Mouse (Mus musculus): ENCODE data around the gene Ddc. TPM values are rescaled to one million over a fixed set of nuclear protein-coding genes. Genes with fewer than 3 reads are reported as not detected.
A peak's percentile ranks its signal among the peaks of the same experiment; 100 is the strongest.

The Ddc gene
- polyA plus RNA-seq, 1 experiment from 2014 or later, result 6.2 TPM

DNA sequence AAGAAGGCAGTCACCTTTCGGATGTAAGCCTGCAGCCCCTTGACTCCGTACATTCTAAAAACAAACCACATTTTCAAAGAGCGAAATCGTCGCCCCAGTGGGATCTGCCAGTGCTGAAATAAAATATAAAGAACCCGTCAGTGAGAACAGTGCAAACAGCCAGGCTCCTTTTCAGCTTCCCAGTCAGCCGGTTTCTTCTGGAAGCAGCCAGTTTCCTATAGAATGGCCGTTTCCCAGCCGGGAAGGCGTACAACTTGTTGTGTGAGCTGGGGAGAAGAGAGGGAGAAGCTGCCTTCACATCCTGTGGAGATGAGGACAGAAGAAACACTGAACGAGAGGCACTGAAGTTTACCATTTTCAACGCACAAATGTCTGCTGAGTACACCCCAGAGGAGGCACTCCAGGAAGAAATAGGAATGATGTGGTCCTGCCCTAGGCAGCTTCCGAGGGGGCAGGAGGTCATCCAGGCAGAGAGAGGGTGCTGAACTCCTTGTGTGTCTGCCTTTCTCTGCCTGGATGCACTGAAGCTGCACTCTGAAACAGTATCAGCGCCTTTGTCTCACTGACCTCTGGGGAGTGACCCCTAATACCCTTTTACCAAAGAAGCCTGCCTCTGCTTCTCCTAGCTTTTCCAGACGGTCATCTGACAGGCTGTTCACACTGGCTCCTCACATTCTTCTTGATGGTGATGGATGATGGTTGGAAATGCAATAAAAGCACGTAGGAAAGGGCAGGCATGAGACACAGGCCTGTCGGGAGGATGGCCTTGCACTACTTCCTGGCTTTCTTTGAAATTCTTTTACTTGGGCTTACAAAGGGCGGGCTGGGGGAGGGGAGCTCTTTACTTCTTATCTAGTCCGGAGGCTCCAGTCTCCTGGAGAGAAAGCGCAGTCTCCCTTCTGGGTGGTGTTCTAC lies 75.5 kb downstream of the Ddc start:
- DNase-seq (ENCODE audit: low spot score), result peak; percentile 65
- Histone ChIP-seq H3K4me1 (peaks cover 69% of the 10 kb centered on the region), H3K27me3 (ENCODE audit: low read depth, poor library complexity, severe bottlenecking) (no peaks in the 10 kb centered on the region), H3K9me3 (replicated peaks) (no peaks in the 10 kb centered on the region), H3K36me3 (no peaks in the 10 kb centered on the region), H3K27ac (peak overlapping the region; percentile 96), H3K4me3 (peak overlapping the region; percentile 26; the same call in 1 of the 2 replicates)
- WGBS, result 3% methylated on average over 20 of the region's 20 CpGs

DNA sequence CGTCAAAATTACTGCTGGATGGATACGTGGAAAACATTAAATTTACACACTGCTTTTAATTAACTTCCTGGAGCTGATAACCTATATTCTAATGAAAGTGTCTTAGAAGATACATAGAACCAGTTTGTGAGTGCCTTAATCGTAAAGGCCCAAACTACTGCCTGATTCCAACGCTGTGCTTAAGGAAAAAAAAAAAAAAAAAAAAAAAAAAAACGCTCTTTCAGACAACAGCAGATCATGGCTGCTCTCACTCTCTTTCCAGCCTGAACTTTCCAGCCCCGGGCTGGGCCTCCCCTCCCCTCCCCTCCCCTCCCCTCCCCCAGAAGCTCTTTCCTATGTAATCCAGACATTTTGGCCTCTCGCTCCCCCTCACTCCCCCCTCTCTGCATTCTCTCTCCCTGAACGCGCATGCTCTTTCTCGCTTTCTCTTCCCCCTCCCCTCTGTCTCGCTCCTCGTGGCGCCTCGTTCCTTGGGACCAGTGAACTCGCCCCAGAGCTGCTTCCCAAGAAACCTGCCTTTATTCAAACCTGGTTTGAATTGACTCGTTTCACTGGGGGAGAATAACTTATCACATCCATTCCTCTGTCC lies 76.5 kb downstream of the Ddc start:
- Histone ChIP-seq H3K9me3 (replicated peaks) (no peaks in the 10 kb centered on the region), H3K27me3 (ENCODE audit: low read depth, poor library complexity, severe bottlenecking) (no peaks in the 10 kb centered on the region), H3K27ac (peak overlapping the region; percentile 96), H3K4me3 (no peak overlapping the region), H3K4me1 (peaks cover 59% of the 10 kb centered on the region), H3K36me3 (no peaks in the 10 kb centered on the region)
- DNase-seq (ENCODE audit: low spot score), result peak; percentile 89
- WGBS, result 4% methylated on average over 15 of the region's 16 CpGs

DNA sequence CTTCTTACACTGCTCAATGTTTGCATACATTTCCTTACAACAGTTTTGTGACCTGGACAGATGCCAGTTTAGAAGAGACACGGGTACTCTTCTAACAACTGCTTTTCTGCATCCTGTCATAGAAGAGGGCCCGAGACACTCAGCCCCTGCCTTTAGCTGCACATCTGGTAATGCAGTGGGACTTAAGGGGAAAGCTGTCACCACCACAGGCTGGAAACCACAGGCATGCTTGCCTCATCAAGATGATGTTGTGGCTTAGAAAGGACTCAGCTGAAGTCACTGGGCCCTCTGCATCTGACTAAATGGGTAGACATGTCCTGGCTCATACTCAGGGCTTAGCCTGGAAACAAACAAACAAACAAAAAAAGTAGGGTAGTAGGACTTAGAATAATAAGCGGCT lies 77.2 kb downstream of the Ddc start:
- WGBS, result 50% methylated on average over 3 of the region's 3 CpGs
- H3K9me3 ChIP-seq (replicated peaks), result no peaks in the 10 kb centered on the region

DNA sequence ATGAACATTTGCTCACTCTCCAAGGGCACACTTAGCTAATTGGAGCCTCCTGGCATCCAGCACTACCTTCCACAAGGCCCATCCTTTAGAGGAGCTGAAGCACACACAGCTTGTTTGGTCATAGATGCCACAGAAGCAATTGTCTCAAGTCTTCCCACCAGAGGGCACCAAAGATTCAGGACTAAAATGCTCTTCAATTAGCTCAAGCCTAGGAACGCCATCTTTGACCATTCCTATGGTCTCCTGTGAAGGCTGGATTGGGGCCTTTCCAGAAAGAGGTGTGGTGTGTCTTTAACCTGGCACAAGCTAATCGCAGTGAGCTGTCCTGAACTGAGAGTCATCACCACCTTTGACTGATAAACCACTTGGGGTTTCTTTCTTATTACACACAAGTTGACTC lies 77.7 kb downstream of the Ddc start:
- Histone ChIP-seq H3K9me3 (replicated peaks) (no peaks in the 10 kb centered on the region), H3K4me3 (no peak overlapping the region), H3K4me1 (peaks cover 49% of the 10 kb centered on the region), H3K27me3 (ENCODE audit: low read depth, poor library complexity, severe bottlenecking) (no peaks in the 10 kb centered on the region), H3K36me3 (no peaks in the 10 kb centered on the region), H3K27ac (peak overlapping the region; percentile 96)
- 3% methylated on average over 2 of the region's 2 CpGs for WGBS
- DNase-seq (ENCODE audit: low spot score), result peak; percentile 81

More for the DNA sequence above, 77.2 kb downstream of the Ddc start:
- Histone ChIP-seq H3K36me3 (no peaks in the 10 kb centered on the region), H3K4me1 (peaks cover 52% of the 10 kb centered on the region), H3K27me3 (ENCODE audit: low read depth, poor library complexity, severe bottlenecking) (no peaks in the 10 kb centered on the region), H3K27ac (peak overlapping the region; percentile 96), H3K4me3 (no peak overlapping the region)
- DNase-seq (ENCODE audit: low spot score), result no peak

DNA sequence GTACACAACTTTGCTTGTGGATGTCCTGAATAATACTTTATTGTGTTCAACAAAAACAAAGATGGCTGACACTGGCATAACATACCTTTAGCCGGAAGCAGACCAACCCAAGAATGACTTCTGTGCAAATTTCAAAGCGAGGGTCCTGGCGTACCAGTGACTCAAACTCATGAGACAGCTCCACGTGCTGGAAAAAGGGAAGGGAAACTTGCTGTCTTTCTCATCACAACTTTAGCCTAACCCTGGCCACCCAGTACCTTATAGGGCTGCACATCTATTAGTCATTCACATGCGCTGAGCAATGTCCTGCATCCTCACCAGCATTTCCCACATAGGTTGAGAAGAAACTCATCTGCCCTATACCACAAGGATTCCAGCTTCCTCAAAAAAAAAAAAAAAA lies 78.7 kb downstream of the Ddc start:
- Histone ChIP-seq H3K27ac (no peak overlapping the region), H3K4me1 (peaks cover 38% of the 10 kb centered on the region), H3K27me3 (ENCODE audit: low read depth, poor library complexity, severe bottlenecking) (no peaks in the 10 kb centered on the region), H3K4me3 (no peak overlapping the region), H3K36me3 (no peaks in the 10 kb centered on the region), H3K9me3 (replicated peaks) (no peaks in the 10 kb centered on the region)
- no peak for DNase-seq (ENCODE audit: low spot score)
- WGBS, result 90% methylated on average over 5 of the region's 5 CpGs

GRCm38 (mm10) chr11:11818797-11819196 lies 79.1 kb downstream of the Ddc start:
- WGBS, result 85% methylated on average over 6 of the region's 6 CpGs
- no peaks in the 10 kb centered on the region for H3K36me3 ChIP-seq
- no peak overlapping the region for H3K4me3 ChIP-seq
- H3K27me3 ChIP-seq (ENCODE audit: low read depth, poor library complexity, severe bottlenecking), result no peaks in the 10 kb centered on the region
- H3K9me3 ChIP-seq (replicated peaks), result no peaks in the 10 kb centered on the region
- DNase-seq (ENCODE audit: low spot score), result no peak
- H3K4me1 ChIP-seq, result peaks cover 34% of the 10 kb centered on the region
- H3K27ac ChIP-seq, result no peak overlapping the region

DNA sequence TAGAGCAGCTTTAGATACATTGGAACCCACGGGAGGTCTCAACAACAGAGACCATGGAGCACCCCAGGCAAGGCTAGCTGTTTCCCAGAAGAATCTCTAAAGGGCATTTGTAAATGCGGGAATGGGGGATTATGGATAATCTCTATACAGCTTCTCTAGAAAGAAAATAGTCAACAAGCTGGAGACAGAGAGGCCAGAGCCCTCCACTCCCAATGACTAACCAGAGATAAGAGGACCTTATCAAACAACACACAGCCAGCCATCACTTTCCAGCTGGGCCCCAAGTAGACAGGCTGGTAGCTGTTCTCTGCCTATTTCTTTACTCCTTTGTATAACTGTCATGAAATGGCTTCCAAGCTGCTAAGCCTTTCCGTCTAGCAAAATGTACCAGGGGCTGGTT lies 82.2 kb downstream of the Ddc start:
- WGBS, result 73% methylated on average over 3 of the region's 3 CpGs
- Histone ChIP-seq H3K9me3 (replicated peaks) (no peaks in the 10 kb centered on the region), H3K36me3 (no peaks in the 10 kb centered on the region), H3K27ac (peak overlapping the region; percentile 42; the same call in 1 of the 2 replicates), H3K4me3 (no peak overlapping the region), H3K27me3 (ENCODE audit: low read depth, poor library complexity, severe bottlenecking) (no peaks in the 10 kb centered on the region), H3K4me1 (peaks cover 19% of the 10 kb centered on the region)
- no peak for DNase-seq (ENCODE audit: low spot score)

DNA sequence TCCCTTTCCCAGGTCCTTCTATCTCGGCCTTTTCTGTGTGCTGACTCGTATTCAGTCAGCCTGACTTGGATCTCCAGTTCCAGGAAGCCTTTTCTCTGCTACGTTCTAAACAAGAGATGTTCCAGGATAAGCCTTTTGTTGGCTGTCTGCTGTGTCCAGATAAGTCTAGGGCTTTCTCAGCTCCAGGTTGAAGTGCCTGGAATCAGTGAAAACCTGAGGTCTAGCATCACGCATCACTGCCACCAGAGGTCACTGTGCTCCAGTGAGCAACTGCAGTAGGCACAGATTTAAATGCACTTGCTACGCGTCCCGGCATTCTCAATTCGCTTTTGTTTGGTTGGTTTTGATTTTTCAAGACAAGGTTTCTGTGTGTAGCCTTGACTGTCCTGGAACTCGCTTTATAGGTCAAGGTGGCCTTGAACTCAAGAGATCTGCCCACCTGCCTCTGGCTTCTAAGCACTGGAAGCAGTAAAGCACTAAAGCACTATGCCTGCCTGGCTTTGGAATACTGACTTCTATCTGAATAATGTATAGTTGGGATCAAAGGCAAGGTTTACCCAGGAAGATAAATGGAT lies 86.0 kb downstream of the Ddc start:
- 27% methylated on average over 9 of the region's 9 CpGs for WGBS
- DNase-seq (ENCODE audit: low spot score), result peak; percentile 87
- Histone ChIP-seq H3K27ac (peak overlapping the region; percentile 97), H3K36me3 (0 out of 2 replicates have a peak, but pooled peaks cover under 1% of the 10 kb centered on the region), H3K9me3 (replicated peaks) (no peaks in the 10 kb centered on the region), H3K27me3 (ENCODE audit: low read depth, poor library complexity, severe bottlenecking) (no peaks in the 10 kb centered on the region), H3K4me1 (peaks cover 34% of the 10 kb centered on the region), H3K4me3 (no peak overlapping the region)

DNA sequence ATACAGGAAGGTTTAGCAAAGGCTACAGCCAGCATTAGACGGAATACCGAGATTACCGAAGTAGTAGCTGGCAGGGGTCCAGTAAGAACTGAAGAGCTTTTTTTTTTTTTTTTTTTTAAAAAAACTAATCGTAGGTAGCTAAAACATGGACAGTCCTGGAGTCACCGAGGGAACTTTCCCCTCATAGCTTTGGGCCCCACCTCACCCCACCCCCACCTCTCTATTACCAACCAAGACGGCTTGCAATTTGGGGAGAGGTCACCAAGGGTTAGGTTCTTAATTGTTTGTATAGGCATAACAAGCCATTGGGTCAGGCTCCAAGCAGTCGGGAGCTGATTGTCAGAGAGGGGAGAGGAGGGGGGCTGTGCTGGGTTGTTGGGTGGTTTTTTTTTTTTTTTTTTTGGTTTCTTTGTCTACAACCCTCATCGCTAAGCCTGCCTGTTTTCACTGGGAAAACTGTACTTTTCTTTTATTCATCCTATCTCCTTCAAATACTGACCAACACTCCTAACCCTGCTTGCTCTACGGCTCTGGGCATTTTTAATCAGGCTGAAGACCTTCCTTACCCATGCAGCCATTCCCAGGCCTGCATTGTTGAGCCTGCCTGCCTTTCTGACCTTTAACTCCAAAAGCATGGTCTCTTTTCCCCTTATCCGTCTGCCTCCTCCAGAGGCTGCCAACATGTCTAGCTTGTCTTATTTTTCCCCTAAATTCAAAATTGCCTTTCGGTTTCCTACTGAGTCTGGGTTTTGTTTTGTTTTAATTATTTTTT lies 88.4 kb downstream of the Ddc start:
- peaks cover 34% of the 10 kb centered on the region for H3K4me1 ChIP-seq
- H3K27ac ChIP-seq, result peak overlapping the region; percentile 97
- 3% methylated on average over 11 of the region's 11 CpGs for WGBS
- H3K4me3 ChIP-seq, result peak overlapping the region; percentile 69
- H3K36me3 ChIP-seq, result peaks cover 23% of the 10 kb centered on the region
- no peaks in the 10 kb centered on the region for H3K9me3 ChIP-seq (replicated peaks)
- no peaks in the 10 kb centered on the region for H3K27me3 ChIP-seq (ENCODE audit: low read depth, poor library complexity, severe bottlenecking)
- DNase-seq (ENCODE audit: low spot score), result peak; percentile 74

DNA sequence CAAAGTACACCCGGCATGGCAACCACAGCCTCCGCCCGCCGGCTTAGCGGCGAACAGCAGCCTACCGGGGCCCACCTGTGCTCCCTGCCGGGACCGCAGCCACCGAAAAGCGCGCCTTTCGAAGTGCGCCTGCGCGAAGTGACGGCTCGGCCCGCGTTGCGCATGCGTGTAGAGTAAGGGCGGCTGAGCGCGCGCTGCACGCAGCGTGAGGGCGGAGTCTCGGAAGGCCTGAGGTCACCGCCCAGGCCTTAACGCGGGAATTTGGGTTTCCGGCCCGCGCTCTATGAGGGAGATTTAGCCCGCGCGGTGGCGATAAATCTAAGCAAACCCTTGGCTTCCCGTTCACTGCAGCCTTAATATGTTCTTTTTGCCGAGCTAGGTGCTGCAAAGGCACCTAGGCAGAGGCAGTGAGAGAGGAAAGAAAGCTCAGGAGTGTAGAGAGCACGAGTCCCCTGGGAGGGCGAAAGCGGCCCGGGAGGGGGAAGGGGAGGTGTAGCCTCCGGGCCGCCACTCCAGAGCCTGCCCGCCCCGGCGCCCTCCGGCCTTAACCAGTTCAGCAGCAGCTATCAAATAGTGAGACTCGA lies 89.0 kb downstream of the Ddc start, which contains the start of gene Fignl1:
Fignl1 (minus strand) TSS at position 143 of the 584 bp plus-strand sequence.
- Histone ChIP-seq H3K4me1 (peaks cover 34% of the 10 kb centered on the region), H3K36me3 (peaks cover 30% of the 10 kb centered on the region), H3K27ac (peak within 1 kb of the TSS; percentile 97), H3K4me3 (peak within 1 kb of the TSS; percentile 69), H3K9me3 (replicated peaks) (no peaks in the 10 kb centered on the region), H3K27me3 (ENCODE audit: low read depth, poor library complexity, severe bottlenecking) (no peaks in the 10 kb centered on the region)
- peak; percentile 99 for DNase-seq (ENCODE audit: low spot score)
- under 1% methylated on average over 53 of the region's 53 CpGs for WGBS

DNA sequence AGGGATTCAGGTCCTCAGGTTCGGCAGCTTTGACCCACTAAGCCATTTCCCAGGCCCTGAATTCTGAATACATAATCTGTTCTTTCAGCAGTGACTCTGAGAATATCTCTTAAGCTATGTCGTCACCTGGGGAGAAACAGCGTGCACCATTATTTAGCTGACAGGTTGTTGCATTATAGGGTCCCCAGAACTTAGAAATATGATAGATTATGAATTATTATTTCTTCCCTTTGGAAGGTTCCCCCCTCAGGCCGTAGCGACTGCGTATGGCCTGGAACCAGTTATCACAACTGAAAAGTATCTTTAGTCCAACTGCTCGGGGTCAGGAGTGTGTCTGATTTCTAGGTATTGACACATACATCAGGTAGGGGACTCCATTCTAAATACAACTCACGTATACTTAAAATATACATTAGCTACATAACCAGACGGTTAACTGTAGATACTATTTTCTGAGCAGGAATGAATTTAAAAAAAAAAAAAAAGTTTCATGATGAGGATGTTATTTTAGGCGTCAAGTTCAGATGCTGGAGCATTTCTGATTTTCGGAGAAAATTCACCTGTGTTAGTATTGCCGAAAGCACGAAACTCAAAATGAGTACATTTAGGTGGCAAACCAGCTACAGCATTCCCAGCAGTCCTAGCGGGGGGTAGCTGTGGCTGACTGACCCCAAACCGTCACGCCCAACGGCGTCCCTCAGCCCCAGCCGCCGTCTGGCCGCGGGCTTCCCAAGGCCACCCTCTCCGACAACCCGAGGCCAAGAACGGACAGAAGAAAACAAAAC lies 89.7 kb downstream of the Ddc start:
- no peak for DNase-seq (ENCODE audit: low spot score)
- H3K4me1 ChIP-seq, result peaks cover 34% of the 10 kb centered on the region
- WGBS, result 16% methylated on average over 25 of the region's 25 CpGs
- H3K27ac ChIP-seq, result peak overlapping the region; percentile 97
- H3K4me3 ChIP-seq, result peak overlapping the region; percentile 69
- H3K36me3 ChIP-seq, result peaks cover 36% of the 10 kb centered on the region
- no peaks in the 10 kb centered on the region for H3K9me3 ChIP-seq (replicated peaks)
- H3K27me3 ChIP-seq (ENCODE audit: low read depth, poor library complexity, severe bottlenecking), result no peaks in the 10 kb centered on the region

All from limb, embryonic 10.5 days (tissue).